Mouse (Mus musculus) hindbrain, embryonic 13.5 days (tissue): ENCODE results near the gene Ttc9b. TPM values are rescaled to one million over a fixed set of nuclear protein-coding genes. Genes with fewer than 3 reads are reported as not detected.
"Not testable (repeated sequence)": the region's sequence is repeated elsewhere in the genome, so short reads cannot be mapped to it uniquely, and the experiment has no call there.

Experiments
- ATAC-seq: fragments of 200-750 bp; cut with Nextera tagmentation; 2 replicates; pipeline ENCODE4 v1.8.0; 2017; ENCODE audit warnings: moderate TSS enrichment; ENCODE audit not compliant: low FRiP score
- H3K27ac ChIP-seq: fragments of 300-500 bp; sonication (generic); 2 replicates; pipeline ENCODE4 v1.5.1; 2015; ENCODE audit warnings: inconsistent platforms, mild to moderate bottlenecking, moderate library complexity
- H3K27me3 ChIP-seq: fragments of 300-500 bp; sonication (generic); 2 replicates; pipeline ENCODE4 v1.6.1; 2015; ENCODE audit warnings: mild to moderate bottlenecking, inconsistent platforms
- H3K36me3 ChIP-seq: fragments of 300-500 bp; sonication (generic); 2 replicates; pipeline ENCODE4 v1.6.1; 2015; ENCODE audit warnings: mild to moderate bottlenecking, inconsistent platforms
- H3K4me1 ChIP-seq: fragments of 300-500 bp; sonication (generic); replicated peaks from 2 replicates; pipeline ENCODE4 v1.6.1; 2015; ENCODE audit warnings: inconsistent platforms
- H3K4me2 ChIP-seq: fragments of 300-500 bp; sonication (generic); 2 replicates; pipeline ENCODE4 v1.6.1; 2015; ENCODE audit warnings: inconsistent platforms, mild to moderate bottlenecking, moderate library complexity
- H3K4me3 ChIP-seq: fragments of 300-500 bp; sonication (generic); 2 replicates; pipeline ENCODE4 v1.5.1; 2015; ENCODE audit warnings: mild to moderate bottlenecking, inconsistent platforms
- H3K9ac ChIP-seq: fragments of 300-500 bp; sonication (generic); 2 replicates; pipeline ENCODE4 v1.6.1; 2015; ENCODE audit warnings: mild to moderate bottlenecking, inconsistent platforms
- H3K9me3 ChIP-seq: fragments of 300-500 bp; sonication (generic); 2 replicates; pipeline ENCODE4 v1.6.1; 2016; ENCODE audit warnings: inconsistent platforms
- WGBS: fragments of 180-500 bp; shearing (Covaris S2); methylation state at CpG from one replicate; pipeline ENCODE4 v1.1.7; 2015; 5-methylcytosine and 5-hydroxymethylcytosine counted together
- polyA plus RNA-seq: library from polyadenylated mRNA; unstranded; fragments of >200 nt; fragmentation: Nextera tagmentation; extraction: Ambion mirVana; gene quantifications from 2 replicates; pipeline ENCODE4 v1.2.1, GENCODE M21; 2015

Ttc9b gene
- polyA plus RNA-seq, 1 experiment from 2014 or later, result 52.0 TPM

- 0 out of 2 replicates have a peak overlapping the region, but pooled peaks have one; percentile 3 for H3K4me2 ChIP-seq
These were observed 39.8 kb upstream of the Ttc9b start for GRCm38 (mm10) chr7:27613751-27614499.

DNA sequence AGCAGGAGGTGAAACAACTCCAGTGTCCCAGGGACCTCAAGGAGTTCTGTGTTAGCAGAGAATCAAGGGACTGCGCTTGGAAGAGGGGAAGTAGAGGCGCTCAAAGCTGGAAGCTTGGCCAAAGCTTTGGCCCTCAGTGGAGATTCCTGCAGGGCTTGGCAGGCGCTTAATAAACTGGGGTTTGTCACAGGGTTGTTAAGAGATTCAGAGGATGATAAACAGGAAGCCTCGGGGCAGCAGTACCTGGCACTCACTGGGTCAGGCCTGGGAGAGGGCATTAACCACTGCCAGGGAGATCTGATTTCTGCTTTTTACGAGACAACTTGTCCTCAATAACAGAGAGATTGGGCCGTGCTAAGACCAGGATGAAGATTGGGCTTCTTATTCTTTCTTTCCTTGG lies 32.7 kb upstream of the Ttc9b start:
- ATAC-seq, result no peak
- no peak overlapping the region for H3K9ac ChIP-seq
- WGBS, result 89% methylated on average over 6 of the region's 6 CpGs
- no peaks in the 10 kb centered on the region for H3K27me3 ChIP-seq
- H3K9me3 ChIP-seq, result no peaks in the 10 kb centered on the region
- H3K4me1 ChIP-seq, result no peaks in the 10 kb centered on the region
- H3K27ac ChIP-seq, result no peak overlapping the region
- H3K4me3 ChIP-seq, result no peak overlapping the region
- H3K36me3 ChIP-seq, result peaks cover 92% of the 10 kb centered on the region
- H3K4me2 ChIP-seq, result no peak overlapping the region

More at GRCm38 (mm10) chr7:27613751-27614499, 39.8 kb upstream of the Ttc9b start:
- H3K9ac ChIP-seq, result no peak overlapping the region
- peaks cover 56% of the 10 kb centered on the region for H3K36me3 ChIP-seq
- 36% methylated on average over 8 of the region's 8 CpGs for WGBS
- no peak overlapping the region for H3K4me3 ChIP-seq
- peaks cover 27% of the 10 kb centered on the region for H3K4me1 ChIP-seq
- H3K27ac ChIP-seq, result peak overlapping the region; percentile 74
- ATAC-seq, result peak; percentile 71
- H3K9me3 ChIP-seq, result no peaks in the 10 kb centered on the region
- no peaks in the 10 kb centered on the region for H3K27me3 ChIP-seq

DNA sequence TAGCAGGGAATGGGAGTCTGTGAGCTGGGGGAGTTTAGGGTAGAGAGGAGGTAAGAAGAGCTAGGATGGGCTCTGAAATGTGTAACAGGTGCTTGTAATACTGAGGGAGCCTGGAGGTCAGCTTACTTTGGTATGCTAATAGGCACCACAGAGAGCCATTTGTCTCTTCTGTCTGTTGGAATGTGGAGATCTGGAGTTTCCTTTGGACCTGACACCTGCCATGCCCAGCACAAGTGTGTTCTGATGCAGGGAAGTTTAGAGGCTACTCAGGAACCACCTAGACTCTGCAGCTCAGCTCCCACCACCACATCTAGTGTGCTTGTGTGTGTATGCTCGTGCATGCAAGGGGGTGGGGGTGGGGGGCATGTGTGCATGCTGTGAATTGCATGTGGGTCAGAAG lies 31.5 kb upstream of the Ttc9b start:
- WGBS, result 52% methylated on average over 1 of the region's 1 CpGs
- Histone ChIP-seq H3K4me1 (no peaks in the 10 kb centered on the region), H3K27me3 (no peaks in the 10 kb centered on the region), H3K9me3 (no peaks in the 10 kb centered on the region), H3K36me3 (peaks cover 87% of the 10 kb centered on the region), H3K9ac (no peak overlapping the region), H3K4me2 (no peak overlapping the region), H3K27ac (no peak overlapping the region), H3K4me3 (no peak overlapping the region)
- no peak for ATAC-seq

DNA sequence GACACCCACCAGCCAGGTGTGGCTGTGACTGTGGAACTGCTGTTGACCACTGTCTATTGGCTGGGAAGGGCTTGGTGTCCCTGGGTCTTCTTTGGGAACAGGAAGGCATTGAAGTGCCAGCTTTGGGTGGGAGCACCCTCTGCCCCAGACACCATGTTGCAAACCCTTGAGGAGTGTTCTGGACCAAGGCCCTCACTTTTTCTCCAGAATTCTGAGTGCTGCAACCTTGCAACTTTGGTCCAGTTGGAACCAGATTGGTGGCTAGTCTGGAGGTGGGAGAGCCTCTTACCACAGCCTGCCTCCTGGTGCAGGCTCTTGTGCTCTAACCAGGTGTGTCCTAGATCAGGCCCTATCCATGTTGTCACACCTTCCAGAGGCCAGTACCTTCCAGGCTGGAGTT lies 28.7 kb upstream of the Ttc9b start:
- Histone ChIP-seq H3K4me2 (no peak overlapping the region), H3K27me3 (no peaks in the 10 kb centered on the region), H3K36me3 (peaks cover 86% of the 10 kb centered on the region), H3K4me3 (no peak overlapping the region), H3K27ac (no peak overlapping the region), H3K9me3 (no peaks in the 10 kb centered on the region), H3K4me1 (no peaks in the 10 kb centered on the region), H3K9ac (no peak overlapping the region)
- ATAC-seq, result no peak

GRCm38 (mm10) chr7:27627707-27628106 lies 26.0 kb upstream of the Ttc9b start:
- Histone ChIP-seq H3K4me2 (no peak overlapping the region), H3K4me1 (no peaks in the 10 kb centered on the region), H3K27ac (no peak overlapping the region), H3K27me3 (no peaks in the 10 kb centered on the region), H3K4me3 (no peak overlapping the region), H3K36me3 (peaks cover 82% of the 10 kb centered on the region), H3K9ac (no peak overlapping the region), H3K9me3 (no peaks in the 10 kb centered on the region)
- no peak for ATAC-seq
- 82% methylated on average over 7 of the region's 7 CpGs for WGBS

GRCm38 (mm10) chr7:27628190-27628589 lies 25.5 kb upstream of the Ttc9b start:
- ATAC-seq, result no peak
- H3K4me2 ChIP-seq, result no peak overlapping the region
- no peaks in the 10 kb centered on the region for H3K27me3 ChIP-seq
- no peak overlapping the region for H3K4me3 ChIP-seq
- H3K4me1 ChIP-seq, result no peaks in the 10 kb centered on the region
- WGBS, result 97% methylated on average over 6 of the region's 6 CpGs
- no peaks in the 10 kb centered on the region for H3K9me3 ChIP-seq
- H3K36me3 ChIP-seq, result peaks cover 82% of the 10 kb centered on the region
- H3K27ac ChIP-seq, result no peak overlapping the region
- H3K9ac ChIP-seq, result no peak overlapping the region

DNA sequence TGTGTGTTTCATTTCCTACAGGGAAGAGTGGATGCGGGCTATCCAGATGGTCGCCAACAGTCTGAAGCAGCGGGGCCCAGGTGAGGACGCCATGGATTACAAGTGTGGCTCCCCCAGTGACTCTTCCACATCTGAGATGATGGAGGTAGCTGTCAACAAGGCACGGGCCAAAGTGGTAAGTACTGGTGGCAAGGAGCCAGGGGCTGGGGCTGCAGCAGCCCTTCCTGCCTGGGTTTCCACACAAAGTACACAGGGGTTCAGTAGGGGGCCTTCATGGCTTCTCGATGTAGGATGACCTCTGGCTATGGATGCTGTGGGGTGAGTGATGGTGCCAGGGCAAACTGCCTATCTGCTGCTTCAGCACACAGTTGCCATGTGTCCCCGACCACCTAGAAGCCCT lies 24.9 kb upstream of the Ttc9b start:
- not testable (repeated sequence) for ATAC-seq, H3K9ac ChIP-seq, H3K4me1 ChIP-seq, H3K4me3 ChIP-seq, H3K27ac ChIP-seq, H3K27me3 ChIP-seq, H3K4me2 ChIP-seq, H3K9me3 ChIP-seq
- H3K36me3 ChIP-seq, result peaks cover 80% of the 10 kb centered on the region
- 89% methylated on average over 7 of the region's 7 CpGs for WGBS

- WGBS, result 96% methylated on average over 4 of the region's 4 CpGs
- Histone ChIP-seq H3K9ac (no peak overlapping the region), H3K27me3 (no peaks in the 10 kb centered on the region), H3K4me1 (no peaks in the 10 kb centered on the region), H3K36me3 (peaks cover 88% of the 10 kb centered on the region), H3K27ac (no peak overlapping the region), H3K4me3 (no peak overlapping the region), H3K9me3 (no peaks in the 10 kb centered on the region), H3K4me2 (no peak overlapping the region)
- ATAC-seq, result no peak
These were observed 22.3 kb upstream of the Ttc9b start for GRCm38 (mm10) chr7:27631439-27631838.

DNA sequence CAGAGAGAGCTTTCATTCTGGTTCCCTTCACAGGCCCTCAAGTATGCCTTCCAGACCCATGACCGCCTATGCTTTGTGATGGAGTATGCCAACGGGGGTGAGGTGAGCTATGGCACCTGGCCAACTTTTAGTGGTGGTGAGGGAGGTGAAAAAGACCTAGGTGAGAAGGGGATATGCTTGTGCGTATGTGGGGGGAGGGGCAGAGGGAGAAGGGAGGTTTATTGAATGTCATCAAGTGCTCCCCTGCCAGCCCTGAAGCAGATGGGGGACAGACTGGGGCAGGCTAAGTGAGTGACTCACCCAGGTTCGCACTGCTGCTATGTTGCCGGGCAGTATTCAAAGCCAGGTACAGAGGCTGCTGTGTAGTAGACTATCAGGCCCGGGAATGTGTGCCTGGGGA lies 20.5 kb upstream of the Ttc9b start:
- H3K4me2 ChIP-seq, result no peak overlapping the region
- ATAC-seq, result no peak
- no peaks in the 10 kb centered on the region for H3K4me1 ChIP-seq
- H3K9me3 ChIP-seq, result no peaks in the 10 kb centered on the region
- peaks cover 89% of the 10 kb centered on the region for H3K36me3 ChIP-seq
- 95% methylated on average over 6 of the region's 6 CpGs for WGBS
- no peak overlapping the region for H3K9ac ChIP-seq
- H3K4me3 ChIP-seq, result no peak overlapping the region
- H3K27ac ChIP-seq, result no peak overlapping the region
- no peaks in the 10 kb centered on the region for H3K27me3 ChIP-seq

- Histone ChIP-seq H3K27ac (no peak overlapping the region), H3K9ac (no peak overlapping the region), H3K9me3 (no peaks in the 10 kb centered on the region), H3K4me1 (no peaks in the 10 kb centered on the region), H3K4me2 (no peak overlapping the region), H3K36me3 (peaks cover 79% of the 10 kb centered on the region), H3K27me3 (no peaks in the 10 kb centered on the region), H3K4me3 (no peak overlapping the region)
- WGBS, result 96% methylated on average over 6 of the region's 6 CpGs
- ATAC-seq, result no peak
These were observed 19.0 kb upstream of the Ttc9b start for GRCm38 (mm10) chr7:27634691-27635090.

GRCm38 (mm10) chr7:27635094-27635493 lies 18.6 kb upstream of the Ttc9b start:
- peaks cover 78% of the 10 kb centered on the region for H3K36me3 ChIP-seq
- 98% methylated on average over 2 of the region's 2 CpGs for WGBS

DNA sequence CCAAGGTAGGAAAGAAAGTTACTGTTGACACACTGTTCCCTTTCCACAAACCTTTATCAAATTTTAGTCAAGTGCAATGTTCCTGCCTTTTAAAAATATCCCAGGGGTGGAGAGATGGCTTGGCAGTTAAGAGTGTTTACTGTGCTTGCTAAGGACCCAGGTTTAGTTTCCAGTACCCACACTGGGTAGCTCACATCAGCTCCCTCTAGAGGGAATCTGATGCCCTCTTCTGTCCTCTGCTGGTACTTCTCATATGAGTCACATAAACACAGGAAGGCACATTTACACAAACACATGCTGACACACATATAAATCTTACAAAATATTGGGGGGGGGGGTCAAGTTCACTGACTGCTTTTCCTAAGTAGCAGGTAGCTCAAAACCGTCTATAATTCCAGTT lies 9.2 kb upstream of the Ttc9b start:
- no peak for ATAC-seq
- Histone ChIP-seq H3K27me3 (no peaks in the 10 kb centered on the region), H3K4me1 (0 out of 2 replicates have a peak, but pooled peaks cover 2% of the 10 kb centered on the region), H3K9ac (no peak overlapping the region), H3K36me3 (peaks cover 5% of the 10 kb centered on the region), H3K4me3 (no peak overlapping the region), H3K9me3 (no peaks in the 10 kb centered on the region), H3K27ac (no peak overlapping the region), H3K4me2 (no peak overlapping the region)
- 64% methylated on average over 1 of the region's 1 CpGs for WGBS

More at GRCm38 (mm10) chr7:27635094-27635493, 18.6 kb upstream of the Ttc9b start:
- not testable (repeated sequence) for H3K27ac ChIP-seq, ATAC-seq, H3K4me1 ChIP-seq, H3K27me3 ChIP-seq, H3K4me3 ChIP-seq, H3K9me3 ChIP-seq, H3K4me2 ChIP-seq, H3K9ac ChIP-seq

DNA sequence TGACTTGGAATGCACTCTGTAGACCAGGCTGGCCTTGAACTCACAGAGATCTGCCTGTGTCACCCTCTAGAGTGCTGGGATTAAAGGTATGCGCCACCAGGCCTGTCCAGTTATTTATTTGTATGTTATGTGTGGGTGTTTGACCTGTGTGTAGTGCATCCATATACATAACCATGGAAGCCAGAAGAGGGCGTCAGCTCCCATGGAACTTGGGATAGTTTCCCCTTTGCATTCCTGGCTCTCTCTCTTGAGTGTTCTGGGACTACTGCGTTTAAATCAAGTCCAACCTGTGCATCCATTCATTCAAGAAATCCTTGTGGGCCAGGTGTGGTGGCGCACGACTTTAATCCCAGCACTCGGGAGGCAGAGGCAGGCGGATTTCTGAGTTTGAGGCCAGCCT lies 7.2 kb upstream of the Ttc9b start:
- H3K9me3 ChIP-seq, result no peaks in the 10 kb centered on the region
- no peak overlapping the region for H3K4me2 ChIP-seq
- 0 out of 2 replicates have a peak, but pooled peaks cover 2% of the 10 kb centered on the region for H3K4me1 ChIP-seq
- no peak overlapping the region for H3K4me3 ChIP-seq
- WGBS, result 83% methylated on average over 7 of the region's 7 CpGs
- H3K27me3 ChIP-seq, result 0 out of 2 replicates have a peak, but pooled peaks cover 1% of the 10 kb centered on the region
- H3K9ac ChIP-seq, result no peak overlapping the region
- H3K27ac ChIP-seq, result no peak overlapping the region
- no peaks in the 10 kb centered on the region for H3K36me3 ChIP-seq
- ATAC-seq, result no peak
